Mouse (Mus musculus) midbrain, embryonic 15.5 days (tissue): ENCODE measurements at regions not wholly inside any gene's neighbourhood (a gene's known extent, or its start where the extent isn't known, plus 50 kb on each side); places are given as distances from the start of the nearest gene placed in this dataset.

Experiments
- ATAC-seq: fragments of 200-750 bp; cut with Nextera tagmentation; replicated peaks from 2 replicates; pipeline ENCODE4 v1.8.0; 2017; ENCODE audit warnings: moderate TSS enrichment
- H3K27ac ChIP-seq: fragments of 300-500 bp; sonication (generic); 2 replicates; pipeline ENCODE4 v1.5.1; 2015; ENCODE audit warnings: mild to moderate bottlenecking, inconsistent platforms
- H3K27me3 ChIP-seq: fragments of 300-500 bp; sonication (generic); replicated peaks from 2 replicates; pipeline ENCODE4 v1.6.1; 2015; ENCODE audit warnings: inconsistent platforms
- H3K36me3 ChIP-seq: fragments of 300-500 bp; sonication (generic); replicated peaks from 2 replicates; pipeline ENCODE4 v1.6.1; 2015; ENCODE audit warnings: inconsistent platforms
- H3K4me1 ChIP-seq: fragments of 300-500 bp; sonication (generic); 2 replicates; pipeline ENCODE4 v1.6.1; 2015; ENCODE audit warnings: inconsistent platforms
- H3K4me2 ChIP-seq: fragments of 300-500 bp; sonication (generic); 2 replicates; pipeline ENCODE4 v1.6.1; 2015; ENCODE audit warnings: inconsistent platforms, mild to moderate bottlenecking, moderate library complexity
- H3K4me3 ChIP-seq: fragments of 300-500 bp; sonication (generic); 2 replicates; pipeline ENCODE4 v1.5.1; 2015; ENCODE audit warnings: mild to moderate bottlenecking, inconsistent platforms
- H3K9ac ChIP-seq: fragments of 300-500 bp; sonication (generic); 2 replicates; pipeline ENCODE4 v1.6.1; 2015; ENCODE audit warnings: mild to moderate bottlenecking, inconsistent platforms
- H3K9me3 ChIP-seq: fragments of 300-500 bp; sonication (generic); 2 replicates; pipeline ENCODE4 v1.6.1; 2016; ENCODE audit warnings: inconsistent platforms

DNA sequence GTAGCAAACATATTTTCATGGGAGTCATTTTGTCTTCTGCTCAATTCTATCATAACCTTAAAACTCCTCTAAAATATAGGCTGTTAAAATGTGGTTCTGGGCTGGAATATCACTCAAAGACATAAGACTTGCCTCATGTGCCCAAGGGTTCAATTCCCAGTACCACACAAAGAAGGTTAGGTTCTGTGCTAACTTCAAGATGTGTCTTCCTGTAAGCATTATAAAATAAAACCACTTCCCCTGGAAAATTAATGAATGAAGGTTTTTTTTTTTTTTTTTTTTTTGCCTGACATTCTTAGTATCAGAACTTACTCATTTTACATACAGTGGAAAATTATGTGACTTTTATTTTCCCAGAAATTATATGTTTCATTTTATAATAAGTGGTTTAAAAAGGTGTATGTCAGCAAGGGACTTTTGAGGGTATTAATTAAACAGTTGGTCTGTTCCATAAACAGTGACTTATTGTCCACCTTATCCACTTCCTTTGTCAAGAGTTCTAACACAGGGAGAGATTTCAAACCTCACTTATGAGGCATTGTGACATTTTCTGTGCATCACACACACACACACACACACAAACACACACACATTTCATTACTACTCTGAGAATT is 1147.5 kb downstream of the Car8 start:
- H3K9me3 ChIP-seq, result no peaks in the 10 kb centered on the region
- no peak overlapping the region for H3K4me3 ChIP-seq
- H3K9ac ChIP-seq, result no peak overlapping the region
- H3K4me2 ChIP-seq, result no peak overlapping the region
- ATAC-seq, result no peak
- H3K36me3 ChIP-seq, result no peaks in the 10 kb centered on the region
- no peaks in the 10 kb centered on the region for H3K27me3 ChIP-seq
- no peak overlapping the region for H3K27ac ChIP-seq
- no peaks in the 10 kb centered on the region for H3K4me1 ChIP-seq
